Mouse (Mus musculus): ENCODE data around the gene Tmem164. TPM values are rescaled to one million over a fixed set of nuclear protein-coding genes. Genes with fewer than 3 reads are reported as not detected.

The Tmem164 gene
- polyA plus RNA-seq, 1 experiment from 2014 or later: 44.7 TPM

DNA sequence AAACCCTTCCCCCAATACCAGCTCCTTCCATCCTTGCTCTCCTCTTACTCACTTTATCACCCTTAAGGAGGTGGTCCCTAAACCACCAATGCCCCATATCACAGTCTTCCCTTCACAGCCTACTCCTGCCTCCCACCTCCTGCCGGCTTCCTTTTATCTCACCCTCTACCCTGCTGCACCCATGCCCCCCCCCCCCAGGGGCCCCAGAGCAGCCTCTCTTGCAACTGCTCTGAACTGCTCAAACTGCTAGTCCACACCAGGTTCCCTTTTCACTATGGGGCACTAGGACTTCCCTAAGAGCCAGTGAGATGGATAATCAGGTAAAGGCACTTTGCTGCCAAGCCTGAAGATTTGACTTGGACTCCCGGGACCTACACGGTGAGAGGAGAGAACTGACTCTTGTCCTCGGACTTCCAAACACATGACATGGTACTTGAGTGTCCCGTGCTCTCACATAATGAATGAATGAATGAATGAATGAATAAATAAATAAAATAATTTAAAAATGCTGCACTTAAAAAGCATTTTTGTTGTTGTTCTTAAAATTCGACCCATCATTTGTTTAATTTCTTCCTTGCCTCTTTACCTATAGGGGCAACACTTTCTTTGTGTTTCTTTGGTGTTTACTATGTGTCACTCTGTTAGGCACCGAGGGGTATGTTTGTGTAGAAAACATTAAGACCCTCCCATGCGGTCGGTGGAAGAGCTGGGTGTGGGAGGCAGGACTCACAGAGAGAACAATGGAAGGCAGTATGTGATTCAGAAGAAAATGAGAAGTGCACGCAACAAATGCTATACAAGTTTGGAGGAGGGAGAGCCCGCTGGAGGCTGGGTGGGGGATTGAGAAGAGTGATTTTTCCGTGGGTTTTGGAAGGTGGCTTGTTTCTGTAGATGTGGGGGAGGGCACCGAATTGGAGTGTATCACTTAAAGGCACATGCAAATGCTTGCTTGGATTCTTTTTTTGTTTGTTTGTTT, 2.4 kb upstream of the Tmem164 start:
- Histone ChIP-seq H3K4me3 (replicated peaks) (no peak overlapping the region), H3K9me3 (no peaks in the 10 kb centered on the region), H3K36me3 (no peaks in the 10 kb centered on the region), H3K9ac (no peak overlapping the region), H3K27me3 (replicated peaks) (no peaks in the 10 kb centered on the region), H3K27ac (no peak overlapping the region), H3K4me2 (replicated peaks) (no peak overlapping the region), H3K4me1 (replicated peaks) (no peaks in the 10 kb centered on the region)
- no peak for ATAC-seq
- WGBS: 66% methylated on average over 13 of the region's 13 CpGs

DNA sequence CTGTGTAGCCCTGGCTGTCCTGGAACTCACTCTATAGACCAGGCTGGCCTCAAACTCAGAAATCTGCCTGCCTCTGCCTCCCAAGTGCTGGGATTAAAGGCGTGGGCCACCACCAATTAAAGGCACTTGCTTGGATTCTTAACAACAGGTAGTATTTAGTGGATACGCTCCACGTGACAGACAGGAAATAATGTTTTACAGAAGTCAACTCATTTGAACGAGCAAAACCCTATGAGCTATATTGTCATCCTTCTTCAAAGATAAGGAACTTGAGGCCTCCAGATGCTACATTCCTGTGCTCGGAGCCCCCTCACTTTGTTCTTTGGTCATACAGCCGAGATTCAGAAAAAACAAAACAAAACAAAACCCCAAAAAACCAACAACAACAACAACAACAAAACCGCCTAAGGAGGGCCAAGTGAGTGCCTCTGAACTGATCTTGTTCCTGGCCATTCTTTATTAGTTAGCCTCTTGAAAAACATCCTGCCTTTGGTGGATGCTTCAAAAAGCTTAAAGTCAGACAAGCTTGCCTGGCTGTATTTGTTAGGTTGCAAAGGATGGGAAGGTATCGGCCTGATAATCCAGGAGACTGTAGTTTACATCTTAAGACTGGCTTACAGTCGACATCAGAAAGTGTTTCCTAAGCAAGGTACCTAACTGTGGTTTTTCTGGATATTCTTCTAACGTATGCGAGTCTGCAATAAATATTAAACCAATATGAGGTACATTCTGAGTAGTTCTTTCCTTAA, 1.5 kb upstream of the Tmem164 start:
- H3K4me1 ChIP-seq (replicated peaks): 0 out of 2 replicates have a peak, but pooled peaks cover 3% of the 10 kb centered on the region
- no peak for ATAC-seq
- 49% methylated on average over 11 of the region's 11 CpGs for WGBS
- H3K27ac ChIP-seq: peak overlapping the region; percentile 97
- H3K9me3 ChIP-seq: no peaks in the 10 kb centered on the region
- H3K4me2 ChIP-seq (replicated peaks): peak overlapping the region; percentile 55
- no peaks in the 10 kb centered on the region for H3K27me3 ChIP-seq (replicated peaks)
- no peak overlapping the region for H3K9ac ChIP-seq
- peak overlapping the region; percentile 37; the same call in 1 of the 2 replicates for H3K4me3 ChIP-seq (replicated peaks)
- H3K36me3 ChIP-seq: no peaks in the 10 kb centered on the region

DNA sequence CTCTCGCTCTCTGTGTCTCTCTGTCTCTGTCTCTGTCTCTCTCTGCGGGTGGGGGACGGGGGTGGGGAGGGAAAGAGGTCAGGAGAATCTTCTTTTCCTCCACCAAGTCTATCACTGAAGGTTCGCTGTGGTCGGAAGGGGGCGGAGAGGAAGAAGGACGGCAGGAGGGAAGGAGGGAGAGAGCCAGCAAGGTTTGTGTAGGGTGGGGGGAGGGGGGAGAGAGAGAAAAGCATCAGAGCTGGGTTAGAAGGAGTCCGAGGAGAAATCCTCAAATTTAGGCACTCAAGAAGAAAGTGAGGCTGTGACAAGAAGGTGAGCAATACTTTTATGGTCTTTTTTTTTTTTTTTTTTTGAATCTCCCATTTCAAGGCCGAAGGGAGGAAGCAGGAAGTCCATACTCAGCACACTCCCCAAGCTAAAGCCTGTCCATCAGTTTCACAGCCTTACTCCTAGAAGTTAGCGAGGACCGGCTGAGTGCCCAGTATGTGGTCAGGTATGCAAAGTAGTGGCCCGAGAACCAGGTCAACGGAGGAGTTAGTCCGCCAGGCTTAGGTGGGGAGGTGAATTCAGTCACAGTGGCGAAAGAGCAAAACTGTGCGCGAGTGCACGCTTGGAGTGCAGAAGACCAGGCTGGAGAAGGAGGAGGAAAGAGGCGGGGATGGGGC, 683 bp upstream of the Tmem164 start:
- WGBS: 19% methylated on average over 18 of the region's 19 CpGs
- Histone ChIP-seq H3K9me3 (no peaks in the 10 kb centered on the region), H3K4me3 (replicated peaks) (peak overlapping the region; percentile 37), H3K9ac (no peak overlapping the region), H3K4me2 (replicated peaks) (peak overlapping the region; percentile 55), H3K27me3 (replicated peaks) (no peaks in the 10 kb centered on the region), H3K4me1 (replicated peaks) (0 out of 2 replicates have a peak, but pooled peaks cover 3% of the 10 kb centered on the region), H3K27ac (peak overlapping the region; percentile 97), H3K36me3 (no peaks in the 10 kb centered on the region)
- peak; percentile 55 for ATAC-seq

DNA sequence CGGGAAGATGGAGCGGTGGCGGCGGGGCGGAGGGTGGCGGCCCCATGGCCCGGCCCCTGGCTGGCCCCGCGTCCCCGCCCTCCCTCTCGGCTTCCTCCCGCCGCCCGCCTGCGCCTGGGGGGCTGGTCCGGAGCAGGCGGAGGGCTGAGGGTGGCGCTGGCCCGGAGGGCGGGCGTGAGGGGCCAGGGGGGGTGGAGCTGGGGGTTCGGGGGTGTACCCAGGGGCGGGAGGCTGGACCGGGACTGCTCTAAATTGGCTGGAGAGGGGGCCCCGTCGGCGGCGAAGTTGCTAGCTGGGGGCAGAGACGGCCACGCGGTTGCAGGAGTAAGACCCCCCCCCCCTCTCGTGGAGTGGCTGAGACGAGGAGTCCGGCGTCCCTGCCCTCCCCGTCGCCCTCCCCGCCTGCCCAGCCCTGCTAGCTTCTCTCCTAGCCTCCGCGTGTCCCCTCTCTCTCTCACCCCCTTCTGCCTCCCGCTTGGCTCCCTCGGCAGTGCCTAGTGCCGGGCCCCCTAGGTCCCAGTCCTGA, 473 bp downstream of the Tmem164 start:
- 7% methylated on average over 5 of the region's 43 CpGs for WGBS
- ATAC-seq: peak; percentile 91
- peak overlapping the region; percentile 73 for H3K4me2 ChIP-seq (replicated peaks)
- peak overlapping the region; percentile 64 for H3K9ac ChIP-seq
- H3K4me3 ChIP-seq (replicated peaks): peak overlapping the region; percentile 59
- no peaks in the 10 kb centered on the region for H3K36me3 ChIP-seq
- peak overlapping the region; percentile 97 for H3K27ac ChIP-seq
- no peaks in the 10 kb centered on the region for H3K9me3 ChIP-seq
- no peaks in the 10 kb centered on the region for H3K27me3 ChIP-seq (replicated peaks)
- H3K4me1 ChIP-seq (replicated peaks): 0 out of 2 replicates have a peak, but pooled peaks cover 3% of the 10 kb centered on the region

DNA sequence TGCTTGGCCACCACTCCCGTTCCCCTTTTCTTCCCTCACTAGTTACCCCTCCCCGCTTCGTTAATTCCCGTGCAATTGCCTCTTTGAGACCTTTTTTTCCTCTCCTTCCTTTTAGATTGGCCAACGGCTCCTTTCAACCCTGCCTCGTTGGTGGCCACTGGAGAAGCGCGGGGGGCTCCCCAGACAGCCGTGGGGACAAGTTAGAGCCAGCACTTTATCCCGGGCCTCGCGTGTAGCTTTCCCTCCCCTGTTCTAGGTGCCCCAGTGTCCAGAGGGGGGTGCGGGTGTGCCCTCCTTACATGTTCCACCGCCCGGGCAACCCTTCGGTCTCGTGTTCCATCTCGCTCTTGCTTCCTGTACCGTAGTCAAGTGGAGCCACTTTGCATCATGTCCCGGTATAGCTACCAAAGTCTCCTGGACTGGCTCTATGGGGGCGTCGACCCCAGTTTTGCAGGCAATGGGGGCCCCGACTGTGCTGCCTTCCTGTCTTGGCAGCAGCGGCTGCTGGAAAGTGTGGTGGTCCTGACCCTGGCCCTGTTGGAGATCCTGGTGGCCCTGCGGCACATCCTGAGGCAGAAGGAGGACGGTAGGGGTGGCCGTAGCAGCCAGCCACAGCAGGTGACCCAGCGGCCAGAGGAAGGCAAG, 1.1 kb downstream of the Tmem164 start:
- Histone ChIP-seq H3K4me2 (replicated peaks) (peak overlapping the region; percentile 73), H3K9ac (peak overlapping the region; percentile 64), H3K4me3 (replicated peaks) (peak overlapping the region; percentile 59), H3K9me3 (no peaks in the 10 kb centered on the region), H3K4me1 (replicated peaks) (0 out of 2 replicates have a peak, but pooled peaks cover 3% of the 10 kb centered on the region), H3K27ac (peak overlapping the region; percentile 97), H3K36me3 (no peaks in the 10 kb centered on the region), H3K27me3 (replicated peaks) (no peaks in the 10 kb centered on the region)
- 0 out of 2 replicates have a peak, but pooled peaks have one; percentile 2 for ATAC-seq
- 20% methylated on average over 28 of the region's 28 CpGs for WGBS

DNA sequence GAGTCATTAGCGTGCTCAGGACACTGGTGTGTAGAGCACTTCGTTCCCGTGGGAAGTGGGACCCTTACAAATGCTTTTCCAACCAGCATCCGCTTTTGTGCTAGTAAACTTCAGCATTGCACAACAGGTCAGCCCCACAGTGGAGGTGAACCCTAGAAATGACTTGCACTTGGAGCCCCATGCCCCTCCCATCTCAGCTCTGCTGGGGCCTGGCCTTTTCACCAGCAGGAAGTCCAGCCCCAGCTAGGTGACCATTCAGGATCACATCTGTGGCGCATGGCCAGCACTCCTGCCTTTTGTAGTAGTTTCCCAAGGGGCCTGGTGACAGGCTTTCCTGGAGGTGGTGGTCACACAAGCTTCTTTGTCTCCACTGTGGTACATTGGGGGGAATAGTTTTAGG, 1.8 kb downstream of the Tmem164 start:
- no peaks in the 10 kb centered on the region for H3K9me3 ChIP-seq
- WGBS: 40% methylated on average over 5 of the region's 5 CpGs
- H3K27ac ChIP-seq: peak overlapping the region; percentile 97; the same call in 1 of the 2 replicates
- H3K9ac ChIP-seq: peak overlapping the region; percentile 64
- peak overlapping the region; percentile 59 for H3K4me3 ChIP-seq (replicated peaks)
- 0 out of 2 replicates have a peak, but pooled peaks cover 3% of the 10 kb centered on the region for H3K4me1 ChIP-seq (replicated peaks)
- no peaks in the 10 kb centered on the region for H3K27me3 ChIP-seq (replicated peaks)
- H3K36me3 ChIP-seq: no peaks in the 10 kb centered on the region
- ATAC-seq: no peak
- H3K4me2 ChIP-seq (replicated peaks): peak overlapping the region; percentile 73

DNA sequence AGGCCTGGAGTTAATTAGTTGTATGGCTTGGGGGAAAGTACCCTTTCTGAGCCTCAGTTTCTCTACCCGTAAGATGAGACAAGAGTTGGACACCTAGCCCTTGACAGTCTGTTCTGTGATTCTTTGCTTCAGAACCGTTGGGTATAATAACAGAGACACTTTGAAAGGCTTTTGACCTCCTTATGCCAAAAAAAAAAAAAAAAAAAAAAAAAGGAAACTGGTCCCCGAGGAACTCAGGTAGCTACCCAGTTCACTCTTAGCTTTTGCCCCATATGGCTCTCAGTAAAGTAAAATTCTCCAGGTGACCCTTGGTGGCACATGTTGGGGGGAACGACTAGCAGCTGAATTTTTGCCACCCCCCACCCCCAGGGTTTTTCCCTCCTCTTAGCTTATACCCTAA, 3.5 kb downstream of the Tmem164 start:
- no peak overlapping the region for H3K27ac ChIP-seq
- no peak overlapping the region for H3K9ac ChIP-seq
- H3K4me1 ChIP-seq (replicated peaks): 0 out of 2 replicates have a peak, but pooled peaks cover 3% of the 10 kb centered on the region
- ATAC-seq: no peak
- 41% methylated on average over 4 of the region's 4 CpGs for WGBS
- H3K27me3 ChIP-seq (replicated peaks): no peaks in the 10 kb centered on the region
- peak overlapping the region; percentile 73 for H3K4me2 ChIP-seq (replicated peaks)
- no peaks in the 10 kb centered on the region for H3K9me3 ChIP-seq
- H3K36me3 ChIP-seq: no peaks in the 10 kb centered on the region
- H3K4me3 ChIP-seq (replicated peaks): 0 out of 2 replicates have a peak overlapping the region, but pooled peaks have one; percentile 7

DNA sequence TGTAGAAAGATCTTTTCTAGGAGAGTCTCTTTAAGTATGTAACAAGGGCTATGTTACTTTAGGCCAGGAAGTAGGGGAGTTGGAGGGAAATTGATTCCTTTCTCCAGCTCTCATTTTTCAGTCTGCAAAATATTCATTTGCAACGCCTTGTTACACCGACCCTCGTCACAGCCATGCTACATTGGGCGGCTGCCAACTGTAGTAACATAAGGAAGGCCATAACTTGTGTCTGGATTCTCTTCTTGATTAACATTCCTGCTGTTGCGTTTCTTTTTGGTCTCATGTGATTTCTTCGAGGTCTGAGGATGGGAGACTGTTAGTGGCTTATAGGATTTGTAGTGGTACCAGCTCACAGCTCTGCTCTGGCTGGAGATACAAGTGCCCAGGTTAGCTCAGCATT, 4.5 kb downstream of the Tmem164 start:
- H3K36me3 ChIP-seq: no peaks in the 10 kb centered on the region
- 0 out of 2 replicates have a peak, but pooled peaks cover 3% of the 10 kb centered on the region for H3K4me1 ChIP-seq (replicated peaks)
- H3K9ac ChIP-seq: no peak overlapping the region
- H3K4me3 ChIP-seq (replicated peaks): no peak overlapping the region
- ATAC-seq: no peak
- no peaks in the 10 kb centered on the region for H3K27me3 ChIP-seq (replicated peaks)
- H3K4me2 ChIP-seq (replicated peaks): peak overlapping the region; percentile 73
- 0 out of 2 replicates have a peak overlapping the region, but pooled peaks have one; percentile 9 for H3K27ac ChIP-seq
- WGBS: 39% methylated on average over 6 of the region's 6 CpGs
- no peaks in the 10 kb centered on the region for H3K9me3 ChIP-seq

DNA sequence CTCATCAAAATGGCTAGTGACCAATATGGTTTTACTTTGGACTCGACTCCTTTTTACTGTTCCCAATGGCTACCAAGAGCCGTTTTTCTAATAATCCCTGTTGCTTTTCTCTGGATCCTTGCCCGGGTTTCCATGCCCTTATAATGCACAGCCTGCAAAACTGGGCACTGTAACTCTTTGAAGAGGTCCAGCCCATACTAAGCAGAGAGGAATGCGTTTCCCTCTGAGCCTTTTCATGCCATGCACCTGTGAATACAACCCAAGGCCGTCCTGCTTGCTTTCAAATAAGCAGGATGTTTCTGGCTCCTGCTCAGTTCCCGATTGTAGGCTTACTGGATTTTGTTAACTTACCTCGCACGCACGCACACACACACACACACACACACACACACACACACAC, 7.3 kb downstream of the Tmem164 start:
- 78% methylated on average over 9 of the region's 9 CpGs for whole genome bisulfite sequencing
- Histone ChIP-seq H3K9ac (no peak overlapping the region), H3K9me3 (no peaks in the 10 kb centered on the region), H3K4me3 (replicated peaks) (no peak overlapping the region), H3K27ac (no peak overlapping the region), H3K36me3 (no peaks in the 10 kb centered on the region), H3K4me2 (replicated peaks) (no peak overlapping the region), H3K27me3 (replicated peaks) (no peaks in the 10 kb centered on the region), H3K4me1 (replicated peaks) (0 out of 2 replicates have a peak, but pooled peaks cover 3% of the 10 kb centered on the region)
- ATAC-seq: no peak

DNA sequence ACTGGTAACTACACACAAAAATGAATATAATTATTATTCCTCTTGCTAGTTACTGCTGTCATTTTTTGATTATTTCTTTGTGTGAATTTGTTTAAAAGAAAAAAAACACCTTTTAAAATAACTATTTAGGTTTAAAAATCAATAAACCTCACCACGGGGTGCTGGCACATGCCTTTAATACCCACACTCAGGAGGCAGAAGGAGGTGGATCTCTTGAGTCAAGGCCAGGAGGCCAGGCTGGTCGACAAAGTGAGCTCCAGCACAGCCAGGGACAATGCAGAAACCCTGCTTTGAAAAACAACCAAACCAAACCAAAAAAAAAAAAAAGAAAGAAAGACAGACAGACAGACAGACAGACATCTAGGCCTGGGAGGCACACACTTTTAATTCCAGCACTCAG, 12.1 kb downstream of the Tmem164 start:
- 40% methylated on average over 2 of the region's 2 CpGs for WGBS
- H3K27me3 ChIP-seq (replicated peaks): no peaks in the 10 kb centered on the region
- H3K4me1 ChIP-seq (replicated peaks): no peaks in the 10 kb centered on the region
- no peak overlapping the region for H3K4me3 ChIP-seq (replicated peaks)
- no peak overlapping the region for H3K27ac ChIP-seq
- no peaks in the 10 kb centered on the region for H3K36me3 ChIP-seq
- no peak for ATAC-seq
- no peak overlapping the region for H3K4me2 ChIP-seq (replicated peaks)
- H3K9me3 ChIP-seq: no peaks in the 10 kb centered on the region
- no peak overlapping the region for H3K9ac ChIP-seq

DNA sequence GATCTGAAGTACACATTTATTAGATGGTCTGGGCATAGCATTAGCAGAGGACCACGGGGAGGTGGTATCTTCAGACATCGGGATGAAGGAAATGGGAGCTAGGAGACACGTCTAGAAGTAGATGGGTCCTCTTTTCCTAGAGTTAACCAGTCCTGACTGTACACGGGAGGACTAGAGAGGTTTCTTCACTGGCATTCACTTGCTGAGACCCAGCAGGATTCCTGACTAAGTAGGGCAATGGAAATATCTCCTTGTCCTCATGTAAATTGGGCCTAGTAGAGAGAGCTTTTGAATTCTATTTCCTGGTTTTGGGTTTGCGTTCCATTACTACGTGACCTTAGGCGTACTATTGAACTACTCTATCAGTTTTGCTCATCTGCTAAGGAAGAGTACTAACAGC, 13.1 kb downstream of the Tmem164 start:
- no peaks in the 10 kb centered on the region for H3K36me3 ChIP-seq
- no peak for ATAC-seq
- no peaks in the 10 kb centered on the region for H3K4me1 ChIP-seq (replicated peaks)
- H3K9me3 ChIP-seq: no peaks in the 10 kb centered on the region
- no peaks in the 10 kb centered on the region for H3K27me3 ChIP-seq (replicated peaks)
- H3K27ac ChIP-seq: no peak overlapping the region
- no peak overlapping the region for H3K4me3 ChIP-seq (replicated peaks)
- 85% methylated on average over 7 of the region's 7 CpGs for WGBS
- no peak overlapping the region for H3K9ac ChIP-seq
- no peak overlapping the region for H3K4me2 ChIP-seq (replicated peaks)

All from intestine, embryonic 15.5 days (tissue).